In genomic region chr16:12897267-12897666, GRCm38 (mm10) we compare ENCODE assay signal across 16 mouse cellular contexts.
"Had no signal": no experiment of that assay in that cellular context is flagged by ENCODE, and none has a peak within 500 bp of the region (broad histone marks: within the 10 kb centered on the region; RNA-seq: fewer than 3 reads in every experiment).

No protein-coding gene starts in this region.

- H3K27me3 ChIP-seq: neural tube, embryonic 13.5 days; neural tube, embryonic 15.5 days; stomach, embryonic 15.5 days had no signal

- H3K27ac ChIP-seq: neural tube, embryonic 13.5 days; neural tube, embryonic 15.5 days; stomach, embryonic 15.5 days; stomach, postnatal 0 days had no signal

- DNase-seq: retina, postnatal 1 day; right cerebral cortex, adult 18-20 months; right cerebral cortex, postnatal 14 days; right cerebral cortex, postnatal 25 days; right cerebral cortex, postnatal 4 days; spleen, adult 18-20 months; thymus, adult 18-20 months; thymus, adult 2 months; thymus, postnatal 14 days; thymus, postnatal 25 days; thymus, postnatal 36 days; thymus, postnatal 4 days had no signal

- H3K4me2 ChIP-seq: neural tube, embryonic 13.5 days; neural tube, embryonic 15.5 days; stomach, embryonic 15.5 days had no signal

- H3K9me3 ChIP-seq: stomach, embryonic 15.5 days had no signal

- H3K4me3 ChIP-seq: neural tube, embryonic 13.5 days; neural tube, embryonic 15.5 days; stomach, embryonic 15.5 days had no signal

- H3K36me3 ChIP-seq: neural tube, embryonic 13.5 days; neural tube, embryonic 15.5 days; stomach, embryonic 15.5 days had no signal

- H3K4me1 ChIP-seq: stomach, embryonic 15.5 days had no signal

- H3K9ac ChIP-seq: neural tube, embryonic 13.5 days; neural tube, embryonic 15.5 days; stomach, embryonic 15.5 days had no signal
